Mouse (Mus musculus) CH12.LX (cell line): ENCODE data around the gene Stk24. TPM values are rescaled to one million over a fixed set of nuclear protein-coding genes. Genes with fewer than 3 reads are reported as not detected.
A peak's percentile ranks its signal among the peaks of the same experiment; 100 is the strongest.

ENCODE experiments used
- DNase-seq: peaks from one replicate; pipeline ENCODE4 v3.0.0-alpha.2; 2013; ENCODE audit errors: extremely low read depth
- H3K27ac ChIP-seq: 2 replicates; pipeline ENCODE4 v1.5.1; 2012; ENCODE audit warnings: low read depth, mild to moderate bottlenecking, control low read depth, moderate library complexity; ENCODE audit not compliant: insufficient read depth
- H3K27me3 ChIP-seq: replicated peaks from 2 replicates; pipeline ENCODE3; 2012; ENCODE audit warnings: inconsistent platforms
- H3K36me3 ChIP-seq, 2 experiments: replicated peaks in 1 of 2; 2 replicates each; pipeline versions ENCODE3 to v1.6.1; 2012; ENCODE audit warnings: inconsistent platforms in 1 of 2, low read length in 1 of 2, mild to moderate bottlenecking in 1 of 2, mixed read lengths in 1 of 2, moderate library complexity in 1 of 2; ENCODE audit not compliant: control insufficient read depth in 1 of 2, insufficient read depth in 1 of 2
- H3K4me1 ChIP-seq, 2 experiments: 2 replicates each; pipeline ENCODE4 v1.6.1; 2012; ENCODE audit warnings: inconsistent platforms in 1 of 2, moderate library complexity in 1 of 2; ENCODE audit not compliant: insufficient read depth in 2 of 2, control insufficient read depth in 1 of 2
- H3K4me2 ChIP-seq: 2 replicates; pipeline ENCODE4 v1.6.1; 2012; ENCODE audit warnings: low read depth, mild to moderate bottlenecking, control low read depth; ENCODE audit not compliant: poor library complexity, insufficient read depth, severe bottlenecking
- H3K4me3 ChIP-seq, 3 experiments: fragments of 150-350 bp in 1 of 3; sonication (generic) in 1 of 3; replicated peaks in 1 of 3; 2 replicates each; pipeline versions ENCODE3 to v1.5.1; 2011 to 2012; ENCODE audit warnings: low read depth in 2 of 3, low read length in 2 of 3, mild to moderate bottlenecking in 2 of 3, moderate library complexity in 2 of 3, control low read depth in 1 of 3, improper control_type of control experiment in 1 of 3, inconsistent platforms in 1 of 3, mixed read lengths in 1 of 3; ENCODE audit not compliant: poor library complexity in 1 of 3
- H3K79me2 ChIP-seq: replicated peaks from 2 replicates; pipeline ENCODE4 v1.6.1; 2012; ENCODE audit warnings: mild to moderate bottlenecking, moderate library complexity; ENCODE audit not compliant: control insufficient read depth, poor library complexity, insufficient read depth, severe bottlenecking; ENCODE audit errors: extremely low read depth
- H3K9ac ChIP-seq: 2 replicates; pipeline ENCODE4 v1.6.1; 2012; ENCODE audit warnings: low read depth, mild to moderate bottlenecking, control low read depth, moderate library complexity; ENCODE audit not compliant: insufficient read depth
- H3K9me3 ChIP-seq: replicated peaks from 2 replicates; pipeline ENCODE3; 2012; ENCODE audit warnings: low read length, inconsistent platforms, mixed read lengths
- CHD2 ChIP-seq: IDR thresholded peaks from 2 replicates; pipeline ENCODE4 v1.6.1; 2011; ENCODE audit warnings: low read length, improper control_type of control experiment
- CTCF ChIP-seq, 2 experiments: IDR thresholded peaks in 1 of 2; conservative IDR thresholded peaks in 1 of 2; 2 replicates each; pipeline ENCODE4 v1.5.1; 2011 to 2012; ENCODE audit warnings: low read depth in 2 of 2, low read length in 2 of 2, improper control_type of control experiment in 1 of 2, inconsistent platforms in 1 of 2, mild to moderate bottlenecking in 1 of 2, moderate library complexity in 1 of 2
- EP300 ChIP-seq: IDR thresholded peaks from 2 replicates; pipeline ENCODE4 v1.6.1; 2011; ENCODE audit warnings: low read length, improper control_type of control experiment
- ETS1 ChIP-seq: conservative IDR thresholded peaks from 2 replicates; pipeline ENCODE4 v1.6.1; 2012; ENCODE audit warnings: low read depth, mild to moderate bottlenecking, inconsistent platforms, low read length, improper control_type of control experiment, moderate library complexity
- GABPA ChIP-seq: IDR thresholded peaks from 2 replicates; pipeline ENCODE4 v1.6.1; 2012; ENCODE audit warnings: low read depth, low read length, improper control_type of control experiment, inconsistent platforms; ENCODE audit not compliant: insufficient replicate concordance
- JUN ChIP-seq: IDR thresholded peaks from 2 replicates; pipeline ENCODE4 v1.6.1; 2011; ENCODE audit warnings: low read depth, mild to moderate bottlenecking, low read length, improper control_type of control experiment, moderate library complexity; ENCODE audit not compliant: insufficient read depth
- JUND ChIP-seq: conservative IDR thresholded peaks from 2 replicates; pipeline ENCODE4 v1.6.1; 2011; ENCODE audit warnings: low read depth, low read length, improper control_type of control experiment
- MAZ ChIP-seq: IDR thresholded peaks from 2 replicates; pipeline ENCODE4 v1.6.1; 2012; ENCODE audit warnings: low read depth, mild to moderate bottlenecking, inconsistent platforms, low read length, improper control_type of control experiment, moderate library complexity
- MXI1 ChIP-seq: IDR thresholded peaks from 2 replicates; pipeline ENCODE4 v1.6.1; 2011; ENCODE audit warnings: mild to moderate bottlenecking, low read depth, low read length, improper control_type of control experiment
- PAX5 ChIP-seq: IDR thresholded peaks from 2 replicates; pipeline ENCODE4 v1.6.1; 2012; ENCODE audit warnings: low read length, inconsistent platforms, mixed read lengths
- RAD21 ChIP-seq: IDR thresholded peaks from 2 replicates; pipeline ENCODE4 v1.6.1; 2011; ENCODE audit warnings: low read depth, mild to moderate bottlenecking, low read length, improper control_type of control experiment, moderate library complexity
- RCOR1 ChIP-seq: conservative IDR thresholded peaks from 2 replicates; pipeline ENCODE4 v1.6.1; 2012; ENCODE audit warnings: low read depth, mild to moderate bottlenecking, inconsistent platforms, low read length, improper control_type of control experiment
- SIN3A ChIP-seq: IDR thresholded peaks from 2 replicates; pipeline ENCODE4 v1.6.1; 2012; ENCODE audit warnings: low read length, improper control_type of control experiment, inconsistent platforms
- SMC3 ChIP-seq: IDR thresholded peaks from 2 replicates; pipeline ENCODE4 v1.6.1; 2011; ENCODE audit warnings: low read depth, low read length, improper control_type of control experiment
- TCF12 ChIP-seq: IDR thresholded peaks from 2 replicates; pipeline ENCODE4 v1.6.1; 2014; ENCODE audit warnings: low read depth, mild to moderate bottlenecking, inconsistent platforms, low read length, improper control_type of control experiment
- USF1 ChIP-seq: IDR thresholded peaks from 2 replicates; pipeline ENCODE4 v1.6.1; 2014; ENCODE audit warnings: low read depth, mild to moderate bottlenecking, inconsistent platforms, low read length, improper control_type of control experiment
- USF2 ChIP-seq: conservative IDR thresholded peaks from 2 replicates; pipeline ENCODE4 v1.6.1; 2011; ENCODE audit warnings: low read depth, low read length, improper control_type of control experiment
- ZC3H11A ChIP-seq: IDR thresholded peaks from 2 replicates; pipeline ENCODE4 v1.6.1; 2012; ENCODE audit warnings: low read depth, mild to moderate bottlenecking, inconsistent platforms, low read length, improper control_type of control experiment
- dilution Hi-C: fragments of 300-500 bp; cut with MboI; formaldehyde crosslinking; loops from 2 replicates; pipeline ENCODE4 v1.14.3; 2020; ENCODE audit warnings: low sequenced_read_pairs; ENCODE audit not compliant: extremely low pct_unique_long_range_greater_than_20kb, extremely low pct_ligation_motif_present
- in situ Hi-C: fragments of 300-500 bp; cut with MboI; formaldehyde crosslinking; loops from 3 replicates; pipeline ENCODE4 v1.14.3; 2019; ENCODE audit warnings: low sequenced_read_pairs, low pct_ligation_motif_present, low pct_unique_long_range_greater_than_20kb, mixed read lengths
- polyA plus RNA-seq: library from polyadenylated mRNA; unstranded; fragments of >175 nt; gene quantifications from 2 replicates; pipeline ENCODE4 v1.2.1, GENCODE M21; 2012; ENCODE audit warnings: low read depth; ENCODE audit not compliant: insufficient read length
- total RNA-seq, 2 experiments: library from RNA; depleted of rRNA; stranded (reverse); fragments of 300-350 nt in 1 of 2; fragments of >200 nt in 1 of 2; gene quantifications; 2 replicates each; pipeline ENCODE4 v1.2.3; 2012 to 2014

Stk24 gene
- total and polyA plus RNA-seq, 3 experiments, result 35.5 to 96.7 (median 52.7) TPM

DNA sequence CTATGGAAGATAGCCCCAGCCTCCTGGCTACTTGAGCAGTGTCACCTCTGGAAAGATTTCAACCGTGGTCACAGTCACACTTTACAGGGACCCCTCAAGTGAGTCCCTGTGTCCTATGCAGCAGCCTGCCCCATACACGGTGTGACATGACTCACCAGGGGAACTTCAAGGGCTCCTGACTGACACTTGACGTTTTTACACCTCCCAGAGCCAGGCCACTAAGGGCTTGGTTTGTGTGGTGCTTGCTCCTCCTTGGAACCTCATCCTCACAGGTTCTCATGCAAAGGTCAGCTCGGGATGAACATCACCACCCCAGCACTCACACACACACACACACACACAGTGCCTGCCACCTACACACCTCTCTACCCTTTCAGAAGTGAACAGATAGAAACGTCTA is 34.9 kb downstream of the Stk24 start:
- H3K4me3 ChIP-seq, result no peak overlapping the region
- no peaks in the 10 kb centered on the region for H3K9me3 ChIP-seq
- TF ChIP-seq TCF12 (no peak), GABPA (no peak), ZC3H11A (no peak), CHD2 (no peak), ETS1 (no peak), MAZ (no peak), PAX5 (no peak), JUND (no peak), RCOR1 (no peak), CTCF (conservative IDR thresholded peaks at IDR 0.05 in 1 of 2, IDR thresholded peaks at IDR 0.05 in 1 of 2; ENCODE audit: low read depth in 2 of 2, low read length in 2 of 2) (no peak), JUN (no peak), RAD21 (no peak), MXI1 (no peak), EP300 (no peak; the same call in 1 of the 2 replicates), USF2 (no peak), SMC3 (no peak)
- in situ Hi-C loops, result no loop called here
- no peak overlapping the region for H3K9ac ChIP-seq
- H3K27me3 ChIP-seq, result no peaks in the 10 kb centered on the region
- DNase-seq, result no peak
- H3K79me2 ChIP-seq, result peaks cover 75% of the 10 kb centered on the region
- no peak overlapping the region for H3K27ac ChIP-seq
- dilution Hi-C loops, result no loop called here
- no peak overlapping the region for H3K4me2 ChIP-seq
- H3K4me1 ChIP-seq, result peaks cover 39 to 97% of the 10 kb centered on the region in 2 experiments
- peaks cover 0 to 74% of the 10 kb centered on the region in 2 experiments for H3K36me3 ChIP-seq

DNA sequence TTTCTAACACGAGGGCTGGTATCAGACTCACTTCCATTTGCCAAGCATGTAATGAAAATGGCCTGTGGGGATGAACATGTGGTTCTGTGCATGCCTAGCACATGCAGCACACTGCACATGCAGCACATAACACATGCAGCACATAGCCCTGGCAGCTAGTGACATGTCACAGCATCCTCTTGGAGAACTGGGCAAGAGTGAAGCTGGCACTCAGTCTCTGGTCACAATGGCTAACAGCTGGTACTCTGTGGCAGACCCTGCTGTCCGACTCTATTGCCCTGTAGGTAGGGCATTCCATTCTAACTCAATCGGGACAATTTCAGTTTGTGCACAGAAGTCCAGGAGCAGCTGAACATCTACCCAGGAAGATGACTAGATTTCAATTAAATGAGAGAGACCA is 36.9 kb downstream of the Stk24 start:
- in situ Hi-C loops (no loop called here), dilution Hi-C loops (no loop called here)
- Histone ChIP-seq H3K4me2 (no peak overlapping the region), H3K4me3 (no peak overlapping the region), H3K27me3 (no peaks in the 10 kb centered on the region), H3K4me1 (peaks cover 26 to 80% of the 10 kb centered on the region in 2 experiments), H3K36me3 (peaks cover 0 to 73% of the 10 kb centered on the region in 2 experiments), H3K9me3 (no peaks in the 10 kb centered on the region), H3K79me2 (peaks cover 77% of the 10 kb centered on the region), H3K27ac (no peak overlapping the region)
- no peak for DNase-seq
- TF ChIP-seq SIN3A (0 out of 2 replicates have a peak, but pooled peaks have one; percentile 9), USF1 (no peak)
- TF ChIP-seq, all 38 proteins: peak for 1
- no peak overlapping the region for H3K9ac ChIP-seq
